Mouse (Mus musculus): ENCODE measurements around the gene Ppp2r2c. TPM values are rescaled to one million over a fixed set of nuclear protein-coding genes. Genes with fewer than 3 reads are reported as not detected.
A peak's percentile ranks its signal among the peaks of the same experiment; 100 is the strongest.

Ppp2r2c gene
- total RNA-seq (2014; fragmentation: Nextera tagmentation) (not detected in 2 replicates), total RNA-seq (2017) (0.05 and 0.12 TPM in 2 replicates), polyA plus RNA-seq (2012) (not detected in 2 replicates)

- no peak for TF ChIP-seq TAL1 (conservative IDR thresholded peaks at IDR 0.05; ENCODE audit: low read depth, low read length)
- no peak for TF ChIP-seq POLR2AphosphoS5 (IDR thresholded peaks at IDR 0.05; ENCODE audit: insufficient replicate concordance, low read depth, low read length)
- no peak for TF ChIP-seq GATA2 (IDR thresholded peaks at IDR 0.05; ENCODE audit: borderline replicate concordance, low read depth, low read length)
- no peak for TF ChIP-seq GATA1 (IDR thresholded peaks at IDR 0.05; ENCODE audit: borderline replicate concordance, low read length)
- TF ChIP-seq CTCF (IDR thresholded peaks at IDR 0.05; ENCODE audit: low read depth, low read length), result no peak
- peaks cover 15% of the 10 kb centered on the region for H3K9me3 ChIP-seq (replicated peaks)
- H3K4me3 ChIP-seq (ENCODE audit: low read depth, low read length), result no peak within 1 kb of the TSS
- ATAC-seq (ENCODE audit: extremely low read depth, insufficient number of reproducible peaks, low FRiP score, poor library complexity, severe bottlenecking), result no peak
- H3K36me3 ChIP-seq (replicated peaks), result no peaks in the 10 kb centered on the region
- H3K27me3 ChIP-seq (ENCODE audit: insufficient read depth, low read length), result no peaks in the 10 kb centered on the region; the same call in 1 of the 2 replicates
- DNase-seq (ENCODE audit: low spot score), result no peak
- no peaks in the 10 kb centered on the region for H3K4me1 ChIP-seq (ENCODE audit: insufficient read depth, low read depth, low read length)
Measured at GRCm38 (mm10) chr5:36868266-36869090, at the start of gene Ppp2r2c. Ppp2r2c (plus strand) TSS chr5:36868513.

GRCm38 (mm10) chr5:36819742-36820141, 48.6 kb upstream of the Ppp2r2c start:
- Histone ChIP-seq H3K9me3 (replicated peaks) (no peaks in the 10 kb centered on the region), H3K27me3 (ENCODE audit: insufficient read depth, low read length) (no peaks in the 10 kb centered on the region), H3K36me3 (replicated peaks) (peaks cover 99% of the 10 kb centered on the region), H3K4me3 (ENCODE audit: low read depth, low read length) (no peak overlapping the region), H3K4me1 (ENCODE audit: insufficient read depth, low read depth, low read length) (peaks cover under 1% of the 10 kb centered on the region; the same call in 1 of the 2 replicates)
- TF ChIP-seq GATA1 (IDR thresholded peaks at IDR 0.05; ENCODE audit: borderline replicate concordance, low read length) (no peak), GATA2 (IDR thresholded peaks at IDR 0.05; ENCODE audit: borderline replicate concordance, low read depth, low read length) (no peak), POLR2AphosphoS5 (IDR thresholded peaks at IDR 0.05; ENCODE audit: insufficient replicate concordance, low read depth, low read length) (no peak), TAL1 (conservative IDR thresholded peaks at IDR 0.05; ENCODE audit: low read depth, low read length) (no peak), CTCF (IDR thresholded peaks at IDR 0.05; ENCODE audit: low read depth, low read length) (no peak)
- DNase-seq (ENCODE audit: low spot score) (no peak), ATAC-seq (ENCODE audit: extremely low read depth, insufficient number of reproducible peaks, low FRiP score, poor library complexity, severe bottlenecking) (no peak)

GRCm38 (mm10) chr5:36820142-36820541, 48.2 kb upstream of the Ppp2r2c start:
- peak; percentile 72 for DNase-seq (ENCODE audit: low spot score)
- Histone ChIP-seq H3K27me3 (ENCODE audit: insufficient read depth, low read length) (no peaks in the 10 kb centered on the region), H3K36me3 (replicated peaks) (peaks cover 99% of the 10 kb centered on the region), H3K4me3 (ENCODE audit: low read depth, low read length) (no peak overlapping the region), H3K9me3 (replicated peaks) (no peaks in the 10 kb centered on the region), H3K4me1 (ENCODE audit: insufficient read depth, low read depth, low read length) (no peaks in the 10 kb centered on the region)
- peak; percentile 56; the same call in 1 of the 2 replicates for ATAC-seq (ENCODE audit: extremely low read depth, insufficient number of reproducible peaks, low FRiP score, poor library complexity, severe bottlenecking)
- no peak for TF ChIP-seq GATA2 (IDR thresholded peaks at IDR 0.05; ENCODE audit: borderline replicate concordance, low read depth, low read length)
- TF ChIP-seq CTCF (IDR thresholded peaks at IDR 0.05; ENCODE audit: low read depth, low read length), result peak; percentile 82
- no peak for TF ChIP-seq GATA1 (IDR thresholded peaks at IDR 0.05; ENCODE audit: borderline replicate concordance, low read length)
- no peak for TF ChIP-seq TAL1 (conservative IDR thresholded peaks at IDR 0.05; ENCODE audit: low read depth, low read length)
- no peak for TF ChIP-seq POLR2AphosphoS5 (IDR thresholded peaks at IDR 0.05; ENCODE audit: insufficient replicate concordance, low read depth, low read length)

DNA sequence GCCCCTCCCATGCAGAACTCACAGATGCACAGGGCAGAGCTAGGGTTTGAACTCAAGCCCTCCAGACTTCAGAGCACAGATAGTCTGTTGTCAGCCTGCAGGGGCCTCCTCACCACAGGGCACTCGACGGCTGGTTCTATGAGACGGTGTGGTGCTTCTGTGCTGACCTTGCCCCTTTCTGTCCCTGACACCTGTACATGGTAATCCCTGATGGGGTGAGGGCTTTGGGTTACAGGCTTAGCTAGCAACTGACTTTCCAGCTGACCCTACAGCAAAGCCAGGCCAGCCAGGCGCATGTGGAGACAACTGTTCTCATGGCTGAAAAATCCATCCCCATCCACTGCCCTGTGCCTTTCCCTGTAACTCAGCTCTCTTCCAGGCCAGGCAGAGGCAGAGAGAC, 45.4 kb upstream of the Ppp2r2c start:
- no peak for ATAC-seq (ENCODE audit: extremely low read depth, insufficient number of reproducible peaks, low FRiP score, poor library complexity, severe bottlenecking)
- peaks cover 6% of the 10 kb centered on the region; the same call in 1 of the 2 replicates for H3K4me1 ChIP-seq (ENCODE audit: insufficient read depth, low read depth, low read length)
- no peak for DNase-seq (ENCODE audit: low spot score)
- H3K27me3 ChIP-seq (ENCODE audit: insufficient read depth, low read length), result no peaks in the 10 kb centered on the region; the same call in 1 of the 2 replicates
- H3K36me3 ChIP-seq (replicated peaks), result peaks cover 99% of the 10 kb centered on the region
- TF ChIP-seq GATA1 (IDR thresholded peaks at IDR 0.05; ENCODE audit: borderline replicate concordance, low read length), result no peak
- TF ChIP-seq CTCF (IDR thresholded peaks at IDR 0.05; ENCODE audit: low read depth, low read length), result no peak
- no peak for TF ChIP-seq POLR2AphosphoS5 (IDR thresholded peaks at IDR 0.05; ENCODE audit: insufficient replicate concordance, low read depth, low read length)
- TF ChIP-seq GATA2 (IDR thresholded peaks at IDR 0.05; ENCODE audit: borderline replicate concordance, low read depth, low read length), result no peak
- TF ChIP-seq TAL1 (conservative IDR thresholded peaks at IDR 0.05; ENCODE audit: low read depth, low read length), result no peak
- no peaks in the 10 kb centered on the region for H3K9me3 ChIP-seq (replicated peaks)
- H3K4me3 ChIP-seq (ENCODE audit: low read depth, low read length), result no peak overlapping the region

DNA sequence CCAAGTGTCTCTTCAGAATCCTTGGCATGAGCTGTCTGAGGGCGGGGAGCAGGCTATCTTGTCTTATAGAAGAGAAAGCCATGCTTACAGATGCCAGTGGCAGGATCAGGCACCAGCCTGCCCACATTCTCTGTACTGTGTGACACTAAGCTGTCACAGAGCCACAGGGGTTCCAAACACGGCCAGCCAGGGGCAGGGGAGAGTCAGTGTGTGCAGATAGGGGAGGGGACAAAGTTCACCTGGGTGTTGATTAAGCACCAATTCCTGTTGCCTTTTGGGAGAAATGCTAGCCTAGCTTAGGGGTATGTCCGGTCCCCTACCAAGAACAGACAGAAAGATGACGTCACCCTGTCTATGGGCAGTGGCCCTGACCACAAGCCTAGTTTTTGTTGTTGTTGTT, 39.2 kb upstream of the Ppp2r2c start:
- Histone ChIP-seq H3K36me3 (replicated peaks) (peaks cover 55% of the 10 kb centered on the region), H3K4me3 (ENCODE audit: low read depth, low read length) (no peak overlapping the region), H3K4me1 (ENCODE audit: insufficient read depth, low read depth, low read length) (peaks cover 27% of the 10 kb centered on the region), H3K27me3 (ENCODE audit: insufficient read depth, low read length) (peaks cover 3% of the 10 kb centered on the region), H3K9me3 (replicated peaks) (no peaks in the 10 kb centered on the region)
- DNase-seq (ENCODE audit: low spot score) (no peak), ATAC-seq (ENCODE audit: extremely low read depth, insufficient number of reproducible peaks, low FRiP score, poor library complexity, severe bottlenecking) (no peak)
- TF ChIP-seq POLR2AphosphoS5 (IDR thresholded peaks at IDR 0.05; ENCODE audit: insufficient replicate concordance, low read depth, low read length) (no peak), TAL1 (conservative IDR thresholded peaks at IDR 0.05; ENCODE audit: low read depth, low read length) (no peak), CTCF (IDR thresholded peaks at IDR 0.05; ENCODE audit: low read depth, low read length) (no peak), GATA2 (IDR thresholded peaks at IDR 0.05; ENCODE audit: borderline replicate concordance, low read depth, low read length) (no peak), GATA1 (IDR thresholded peaks at IDR 0.05; ENCODE audit: borderline replicate concordance, low read length) (no peak)
